Mouse (Mus musculus): Measurements from ENCODE around the gene Denr.
A peak's percentile ranks its signal among the peaks of the same experiment; 100 is the strongest.

Denr gene

GRCm38 (mm10) chr5:123969216-123969615 is 62.2 kb downstream of the Denr start:
- DNase-seq (ENCODE audit: low read depth, low spot score), result no peak

DNA sequence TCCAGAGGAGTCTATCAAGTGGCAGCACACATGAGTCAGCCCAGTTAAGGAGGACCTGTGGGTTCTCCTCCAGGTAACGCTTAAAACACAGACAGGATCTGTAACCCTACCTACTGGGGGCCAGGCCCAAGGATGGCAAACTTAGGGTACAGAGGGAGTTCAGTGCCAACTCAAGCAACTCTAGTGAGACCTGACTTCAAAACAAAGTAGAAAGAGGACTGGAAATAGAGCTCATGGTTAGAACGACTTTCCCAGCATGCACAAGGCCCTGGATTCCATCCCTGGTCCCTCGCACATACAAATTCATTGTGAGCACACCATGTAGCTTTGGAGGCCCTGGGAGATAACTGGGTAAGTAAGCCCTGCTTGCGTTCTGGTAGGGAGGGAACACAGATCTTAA is 63.6 kb downstream of the Denr start:
- DNase-seq (ENCODE audit: low read depth, low spot score), result no peak

DNA sequence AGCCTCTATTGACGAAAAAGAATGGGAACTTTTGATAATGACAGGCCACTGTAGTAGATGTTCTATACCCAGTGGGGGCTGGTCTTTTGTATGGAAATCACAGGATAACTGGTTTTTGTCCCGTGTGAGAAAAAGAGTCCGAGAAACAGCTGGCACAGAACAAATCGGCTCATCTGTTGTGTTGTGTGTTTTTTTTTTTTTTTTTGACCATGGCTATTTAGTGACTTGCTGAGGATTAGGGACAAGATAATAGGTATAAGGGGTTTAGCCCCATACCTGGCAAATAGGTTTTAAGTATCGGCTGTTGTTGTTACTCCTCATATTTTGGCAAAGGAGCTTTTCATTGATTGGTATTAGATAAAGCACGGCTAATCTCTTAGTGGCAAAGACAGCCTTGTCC is 65.5 kb downstream of the Denr start:
- no peak for DNase-seq (ENCODE audit: low read depth, low spot score)

DNA sequence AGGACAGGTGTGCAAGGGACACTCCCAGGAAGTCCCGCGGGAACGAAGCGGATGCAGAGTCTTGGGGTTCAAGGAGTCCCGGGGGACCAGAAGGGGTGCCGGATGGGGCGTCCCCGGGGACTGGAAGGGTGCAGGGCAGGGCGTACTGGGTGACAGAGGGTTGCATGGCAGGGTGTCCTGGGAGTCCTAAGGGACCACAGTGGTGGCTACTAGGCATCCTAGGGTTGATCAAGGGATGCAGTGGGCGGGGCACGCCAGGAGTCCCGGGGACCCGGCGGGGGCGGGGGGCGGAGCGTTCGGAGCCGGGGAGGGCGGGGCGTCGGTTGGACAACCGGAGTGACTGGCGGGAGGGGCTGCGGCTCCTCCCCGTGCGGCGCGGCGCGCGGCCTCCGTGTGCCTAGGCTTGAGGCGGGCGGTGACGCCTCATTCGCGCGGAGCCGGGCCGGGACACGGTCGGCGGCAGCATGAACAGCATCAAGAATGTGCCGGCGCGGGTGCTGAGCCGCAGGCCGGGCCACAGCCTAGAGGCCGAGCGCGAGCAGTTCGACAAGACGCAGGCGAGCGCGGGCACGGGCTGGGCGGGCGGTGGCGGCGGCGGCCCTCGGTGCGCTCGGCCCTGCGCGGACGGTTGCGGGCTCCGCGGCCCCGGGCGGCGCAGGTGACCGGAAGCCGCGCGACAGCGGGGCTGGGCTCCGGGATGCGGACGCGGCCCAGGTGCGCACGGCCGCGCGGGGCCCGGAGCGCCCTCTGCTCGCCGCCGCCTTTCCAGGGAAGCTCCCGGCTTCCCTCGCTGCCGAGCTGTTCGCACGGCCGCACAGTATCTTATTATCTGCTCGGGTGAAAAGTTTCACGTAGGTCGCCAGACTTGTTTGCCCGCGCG is 66.6 kb downstream of the Denr start, which contains the start of gene Hip1r:
Gene Hip1r (plus strand): TSS at position 330 of the 880 bp plus-strand sequence.
- DNase-seq (ENCODE audit: low read depth, low spot score), result peak; percentile 62

DNA sequence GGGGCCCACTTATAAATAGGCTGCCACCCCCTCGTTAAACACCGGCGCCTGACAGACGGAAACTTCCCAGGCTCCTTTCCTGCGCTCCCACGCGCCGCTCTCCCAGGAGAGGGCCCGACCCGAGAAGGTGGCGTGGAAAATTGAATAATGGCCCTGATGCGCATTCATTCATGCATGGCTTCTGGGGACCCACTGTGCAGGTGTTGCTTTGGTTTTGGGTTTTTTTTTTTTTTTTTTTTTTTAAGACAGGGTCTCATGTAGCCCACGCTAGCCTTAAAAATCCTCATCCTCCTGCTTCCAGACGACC is 67.2 kb downstream of the Denr start:
- DNase-seq (ENCODE audit: low read depth, low spot score), result peak; percentile 34

DNA sequence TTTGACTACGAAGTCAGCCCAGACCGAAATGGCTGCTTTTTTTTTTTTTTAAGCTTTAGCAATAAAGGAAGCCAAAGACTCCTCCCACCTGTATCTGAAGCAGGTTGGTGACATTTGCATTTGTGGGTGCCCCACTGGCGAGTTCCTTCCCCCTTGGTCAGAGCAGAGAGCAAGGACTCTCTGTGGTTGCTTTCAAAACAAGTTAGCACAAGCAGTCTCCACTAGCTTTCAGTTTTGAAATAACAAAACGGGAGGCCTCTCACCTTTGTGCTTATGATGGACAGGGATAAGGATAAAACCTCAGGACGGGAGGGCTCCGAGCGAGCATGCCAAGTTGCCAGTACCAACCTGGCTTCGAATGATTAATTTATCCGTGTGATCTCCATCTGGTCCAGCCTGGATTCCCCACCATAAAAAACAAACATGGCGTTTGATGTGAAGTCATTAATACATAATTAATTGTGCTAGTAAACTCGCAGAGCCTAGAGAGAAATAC is 67.7 kb downstream of the Denr start:
- DNase-seq (ENCODE audit: low read depth, low spot score), result no peak

GRCm38 (mm10) chr5:123975668-123976180 is 68.7 kb downstream of the Denr start:
- no peak for DNase-seq (ENCODE audit: low read depth, low spot score)

DNA sequence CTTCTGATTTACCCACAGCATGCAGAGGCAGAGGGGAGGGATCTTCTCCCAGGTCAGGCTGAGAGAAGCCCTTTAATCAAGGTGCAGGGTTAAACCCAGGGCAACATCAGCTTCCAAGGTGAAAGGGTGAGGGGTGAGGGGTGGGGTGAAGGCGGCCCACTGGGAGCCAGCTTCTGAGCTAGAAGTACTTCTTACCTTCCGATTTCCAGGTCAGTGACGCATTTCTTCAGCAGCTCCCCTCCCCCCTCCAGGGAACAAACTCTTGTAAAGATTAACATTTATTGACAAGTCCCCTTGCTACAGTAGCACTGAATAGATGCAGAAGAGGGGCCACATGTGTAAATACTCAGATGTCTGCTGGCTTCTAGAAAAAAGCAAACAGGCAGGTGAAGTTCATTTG is 70.3 kb downstream of the Denr start:
- DNase-seq (ENCODE audit: low read depth, low spot score), result no peak

DNA sequence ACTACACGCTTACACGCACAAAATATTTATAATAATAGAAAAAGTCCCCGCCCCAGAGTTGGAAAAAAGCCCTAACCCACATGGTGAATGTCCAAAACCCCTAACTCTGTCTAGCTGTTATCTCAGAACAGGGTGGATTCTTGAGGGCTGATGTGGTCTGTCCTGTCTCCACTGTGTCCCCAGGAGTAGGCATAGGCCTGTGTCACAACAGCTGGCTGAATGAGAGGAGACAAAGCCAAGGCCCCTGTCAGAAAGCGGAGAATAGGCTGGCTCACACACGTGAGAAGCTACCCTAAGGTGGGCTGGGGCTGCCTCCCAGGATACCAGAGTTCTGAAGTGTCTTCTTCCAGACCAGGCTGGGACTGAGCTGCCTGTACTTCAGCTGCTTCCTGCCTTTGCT is 71.2 kb downstream of the Denr start:
- no peak for DNase-seq (ENCODE audit: low read depth, low spot score)
